Mouse (Mus musculus): ENCODE measurements around the gene Caskin2.

GRCm38 (mm10) chr11:115803072-115803709, 10.2 kb downstream of the Caskin2 start:
- no peak for TF ChIP-seq GATA1 (IDR thresholded peaks at IDR 0.05; ENCODE audit: borderline replicate concordance, low read length)
- TF ChIP-seq CTCF (IDR thresholded peaks at IDR 0.05; ENCODE audit: low read depth, low read length), result no peak

Data from G1E (cell line).